Mouse (Mus musculus) midbrain, embryonic 11.5 days (tissue): Measurements from ENCODE around the gene Sec14l3. TPM values are rescaled to one million over a fixed set of nuclear protein-coding genes. Genes with fewer than 3 reads are reported as not detected.
A peak's percentile ranks its signal among the peaks of the same experiment; 100 is the strongest.

Experiments
- ATAC-seq: fragments of 200-750 bp; cut with Nextera tagmentation; 2 replicates; pipeline ENCODE4 v1.8.0; 2017; ENCODE audit warnings: moderate TSS enrichment, moderate library complexity; ENCODE audit not compliant: low FRiP score
- DNase-seq: peaks from one replicate; pipeline ENCODE4 v3.0.0; 2015; ENCODE audit warnings: low spot score; ENCODE audit errors: missing footprints
- H3K27ac ChIP-seq: fragments of 300-500 bp; sonication (generic); 2 replicates; pipeline ENCODE4 v1.5.1; 2014; ENCODE audit warnings: low read depth, low read length
- H3K27me3 ChIP-seq: fragments of 300-500 bp; sonication (generic); 2 replicates; pipeline ENCODE4 v1.6.1; 2014; ENCODE audit warnings: mild to moderate bottlenecking, low read length, moderate library complexity, mixed read lengths; ENCODE audit not compliant: control insufficient read depth, insufficient read depth
- H3K36me3 ChIP-seq: fragments of 300-500 bp; sonication (generic); 2 replicates; pipeline ENCODE4 v1.6.1; 2014; ENCODE audit warnings: mild to moderate bottlenecking, low read length, moderate library complexity, mixed read lengths; ENCODE audit not compliant: control insufficient read depth, insufficient read depth
- H3K4me1 ChIP-seq: fragments of 300-500 bp; sonication (generic); 2 replicates; pipeline ENCODE4 v1.6.1; 2014; ENCODE audit warnings: low read length; ENCODE audit not compliant: control insufficient read depth, insufficient read depth
- H3K4me2 ChIP-seq: fragments of 300-500 bp; sonication (generic); 2 replicates; pipeline ENCODE4 v1.6.1; 2014; ENCODE audit warnings: mild to moderate bottlenecking, moderate library complexity
- H3K4me3 ChIP-seq: fragments of 300-500 bp; sonication (generic); 2 replicates; pipeline ENCODE4 v1.5.1; 2014; ENCODE audit warnings: low read depth, low read length
- H3K9ac ChIP-seq: fragments of 300-500 bp; sonication (generic); 2 replicates; pipeline ENCODE4 v1.6.1; 2014; ENCODE audit warnings: low read length
- H3K9me3 ChIP-seq: fragments of 300-500 bp; sonication (generic); 2 replicates; pipeline ENCODE4 v1.6.1; 2016; ENCODE audit warnings: low read length; ENCODE audit not compliant: control insufficient read depth
- WGBS: fragments of 180-500 bp; shearing (Covaris S2); extraction: QIAGEN DNeasy Blood & Tissue Kit; methylation state at CpG from one replicate; pipeline ENCODE4 v1.1.7; 2014; 5-methylcytosine and 5-hydroxymethylcytosine counted together
- polyA plus RNA-seq: library from polyadenylated mRNA; unstranded; fragments of >200 nt; fragmentation: Nextera tagmentation; extraction: Ambion mirVana; gene quantifications from 2 replicates; pipeline ENCODE4 v1.2.1, GENCODE M21; 2014

Gene Sec14l3
- polyA plus RNA-seq, 1 experiment from 2014 or later = not detected

DNA sequence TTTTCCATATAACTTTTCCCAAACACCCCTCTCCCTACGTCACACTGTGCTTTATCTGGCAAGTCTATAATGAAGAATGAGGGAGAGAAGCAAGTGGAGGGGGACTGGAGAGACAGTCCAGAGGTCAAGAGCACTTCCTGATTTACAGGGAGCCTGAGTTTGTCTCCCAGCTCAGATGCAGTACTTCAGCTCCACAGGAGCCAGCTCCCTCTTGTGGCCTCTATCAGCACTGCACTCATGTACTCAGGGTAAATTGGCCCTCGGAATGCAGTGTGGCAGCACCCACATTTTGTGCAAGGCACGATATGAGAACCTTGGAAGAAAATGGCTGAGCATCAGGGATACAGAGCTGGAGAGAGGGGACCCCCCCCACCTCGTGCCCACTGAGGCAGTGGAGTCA lies 15.6 kb downstream of the Sec14l3 start:
- Histone ChIP-seq H3K36me3 (no peaks in the 10 kb centered on the region), H3K27me3 (no peaks in the 10 kb centered on the region), H3K4me1 (no peaks in the 10 kb centered on the region), H3K9ac (no peak overlapping the region), H3K4me2 (no peak overlapping the region), H3K27ac (no peak overlapping the region), H3K4me3 (no peak overlapping the region), H3K9me3 (no peaks in the 10 kb centered on the region)
- WGBS = 20% methylated on average over 4 of the region's 4 CpGs
- ATAC-seq = no peak
- DNase-seq = peak; percentile 91

DNA sequence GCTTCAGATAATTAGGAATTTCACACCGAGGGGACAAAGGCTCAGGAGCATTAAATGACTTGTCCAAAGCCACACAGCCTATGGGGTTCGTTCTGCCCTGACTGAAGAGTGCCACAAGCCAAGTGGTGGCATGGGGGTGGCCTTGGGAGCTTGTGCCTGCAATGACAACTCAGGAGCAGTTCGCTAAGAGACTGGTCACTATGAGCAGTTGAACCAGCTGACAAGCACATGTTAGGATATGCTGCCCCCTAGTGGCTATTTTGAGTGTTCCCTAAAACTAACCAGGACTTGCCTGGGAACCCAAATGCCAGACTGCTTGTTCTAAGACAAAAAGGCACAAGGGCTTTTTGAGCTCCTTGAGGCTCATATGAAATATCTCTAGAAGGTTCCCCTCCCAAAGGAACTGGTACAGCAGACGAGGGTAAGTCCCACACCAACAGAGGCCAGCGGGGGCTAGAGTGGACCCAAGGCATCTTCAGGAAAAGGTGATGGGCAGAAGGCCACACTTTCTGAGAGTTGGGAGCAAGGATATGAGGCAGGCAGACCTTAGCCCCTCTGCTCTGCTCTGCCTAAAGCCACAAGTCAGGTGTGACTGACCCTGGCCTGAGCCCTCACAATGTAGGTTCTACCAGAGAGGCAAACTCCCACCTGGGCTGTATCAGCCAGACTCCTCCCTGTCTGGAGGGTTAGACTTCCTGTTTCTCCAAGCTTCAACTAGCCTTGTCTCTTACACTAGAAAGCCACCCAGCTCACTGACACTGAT lies 18.9 kb downstream of the Sec14l3 start:
- 29% methylated on average over 5 of the region's 5 CpGs for WGBS
- Histone ChIP-seq H3K9ac (no peak overlapping the region), H3K9me3 (no peaks in the 10 kb centered on the region), H3K4me3 (no peak overlapping the region), H3K27ac (no peak overlapping the region), H3K4me1 (no peaks in the 10 kb centered on the region), H3K36me3 (no peaks in the 10 kb centered on the region), H3K4me2 (no peak overlapping the region), H3K27me3 (no peaks in the 10 kb centered on the region)
- DNase-seq = peak; percentile 95
- ATAC-seq = peak; percentile 50; the same call in 1 of the 2 replicates

DNA sequence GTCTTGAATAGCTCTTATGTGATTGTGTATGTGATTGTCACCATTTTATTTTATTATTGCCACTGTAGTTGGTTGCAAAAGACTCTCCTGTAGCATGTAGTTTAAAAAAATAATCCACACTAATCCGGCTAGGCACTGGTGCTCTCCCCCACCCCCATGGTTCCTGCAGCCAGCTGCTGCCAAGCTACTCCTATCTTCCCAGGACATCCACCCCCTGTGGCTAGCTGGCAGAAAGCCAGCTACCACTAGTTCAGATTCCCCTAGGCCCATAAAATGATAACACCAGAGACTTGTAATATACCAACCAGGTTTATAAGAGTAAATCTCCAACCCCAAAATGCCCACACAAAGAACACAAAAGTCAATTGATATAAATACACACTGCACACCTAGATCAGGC lies 21.6 kb downstream of the Sec14l3 start:
- Histone ChIP-seq H3K27ac (no peak overlapping the region), H3K36me3 (peaks cover 3% of the 10 kb centered on the region; the same call in 1 of the 2 replicates), H3K9ac (no peak overlapping the region), H3K27me3 (no peaks in the 10 kb centered on the region), H3K9me3 (no peaks in the 10 kb centered on the region), H3K4me2 (no peak overlapping the region), H3K4me3 (no peak overlapping the region), H3K4me1 (no peaks in the 10 kb centered on the region)
- 67% methylated on average over 1 of the region's 1 CpGs for WGBS
- DNase-seq = no peak
- no peak for ATAC-seq

DNA sequence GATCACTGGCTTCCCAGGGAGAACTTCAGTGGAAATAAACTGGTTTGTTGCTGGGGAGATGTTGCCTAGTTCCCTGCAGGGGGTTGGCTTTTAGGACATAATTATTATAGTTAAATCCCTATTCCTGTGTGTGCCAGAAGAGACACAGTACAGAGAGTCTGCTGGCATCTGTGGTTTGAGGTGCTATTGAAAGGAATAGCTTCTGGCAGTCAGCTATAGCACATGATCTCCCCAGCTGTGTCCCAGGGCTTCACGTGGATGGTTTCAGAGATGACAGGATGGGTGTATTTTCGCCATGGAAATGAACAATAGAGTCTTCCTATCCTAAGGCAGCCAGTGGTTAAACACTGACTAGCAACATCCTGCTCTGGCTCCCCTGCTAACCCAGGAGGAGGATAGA lies 22.6 kb downstream of the Sec14l3 start:
- DNase-seq (no peak), ATAC-seq (no peak)
- Histone ChIP-seq H3K36me3 (peaks cover 6% of the 10 kb centered on the region; the same call in 1 of the 2 replicates), H3K9me3 (no peaks in the 10 kb centered on the region), H3K4me2 (no peak overlapping the region), H3K9ac (no peak overlapping the region), H3K27ac (no peak overlapping the region), H3K4me1 (no peaks in the 10 kb centered on the region), H3K27me3 (no peaks in the 10 kb centered on the region), H3K4me3 (no peak overlapping the region)
- WGBS = 72% methylated on average over 2 of the region's 2 CpGs

DNA sequence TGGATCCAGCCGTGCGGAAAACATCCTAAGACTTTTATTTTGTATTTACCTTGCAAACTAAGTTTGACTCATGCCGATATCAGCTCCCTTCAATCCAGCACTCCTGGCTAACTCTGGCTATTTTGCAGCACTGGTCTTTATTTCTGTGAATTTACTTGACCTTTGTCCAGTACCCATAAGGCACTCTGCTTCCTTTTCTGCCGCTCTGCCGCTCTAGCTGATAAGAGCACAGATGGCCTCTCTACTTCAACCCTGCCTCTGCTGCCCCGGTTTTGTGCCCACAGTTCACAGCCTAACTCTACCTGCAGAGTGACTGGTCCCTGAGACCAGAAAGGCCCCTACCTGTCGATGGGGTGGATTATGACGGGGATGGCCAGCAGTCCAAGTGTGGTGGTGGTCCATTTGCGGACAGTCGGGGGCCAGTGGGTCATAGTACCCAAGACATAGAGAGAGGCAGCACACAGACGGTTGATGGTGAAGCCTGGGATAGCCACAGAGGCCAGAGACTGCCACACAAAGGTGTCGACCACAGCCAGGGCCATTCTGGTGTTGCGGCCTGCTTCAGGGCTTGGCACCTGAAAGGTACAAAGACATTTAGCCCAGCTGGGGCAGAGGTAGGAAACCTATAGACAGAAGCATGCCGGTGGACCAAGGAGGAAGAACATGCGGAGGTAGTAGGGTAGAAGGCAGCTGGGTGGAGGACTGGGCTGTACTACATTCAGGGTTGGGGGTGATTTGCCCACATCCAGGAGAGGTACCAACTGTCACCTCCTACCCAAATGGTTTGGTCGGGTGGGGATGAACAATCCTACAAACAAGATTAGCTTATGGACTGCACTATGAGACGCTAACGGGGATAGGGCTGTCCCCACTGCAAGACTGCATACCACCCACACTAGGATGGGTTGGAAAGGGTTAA lies 29.1 kb downstream of the Sec14l3 start:
- H3K9ac ChIP-seq = no peak overlapping the region
- peaks cover 6% of the 10 kb centered on the region; the same call in 1 of the 2 replicates for H3K36me3 ChIP-seq
- H3K4me3 ChIP-seq = no peak overlapping the region
- no peak overlapping the region for H3K27ac ChIP-seq
- H3K27me3 ChIP-seq = no peaks in the 10 kb centered on the region
- peaks cover 12% of the 10 kb centered on the region for H3K4me1 ChIP-seq
- WGBS = 86% methylated on average over 18 of the region's 18 CpGs
- H3K9me3 ChIP-seq = no peaks in the 10 kb centered on the region
- ATAC-seq (no peak), DNase-seq (no peak)
- no peak overlapping the region for H3K4me2 ChIP-seq

DNA sequence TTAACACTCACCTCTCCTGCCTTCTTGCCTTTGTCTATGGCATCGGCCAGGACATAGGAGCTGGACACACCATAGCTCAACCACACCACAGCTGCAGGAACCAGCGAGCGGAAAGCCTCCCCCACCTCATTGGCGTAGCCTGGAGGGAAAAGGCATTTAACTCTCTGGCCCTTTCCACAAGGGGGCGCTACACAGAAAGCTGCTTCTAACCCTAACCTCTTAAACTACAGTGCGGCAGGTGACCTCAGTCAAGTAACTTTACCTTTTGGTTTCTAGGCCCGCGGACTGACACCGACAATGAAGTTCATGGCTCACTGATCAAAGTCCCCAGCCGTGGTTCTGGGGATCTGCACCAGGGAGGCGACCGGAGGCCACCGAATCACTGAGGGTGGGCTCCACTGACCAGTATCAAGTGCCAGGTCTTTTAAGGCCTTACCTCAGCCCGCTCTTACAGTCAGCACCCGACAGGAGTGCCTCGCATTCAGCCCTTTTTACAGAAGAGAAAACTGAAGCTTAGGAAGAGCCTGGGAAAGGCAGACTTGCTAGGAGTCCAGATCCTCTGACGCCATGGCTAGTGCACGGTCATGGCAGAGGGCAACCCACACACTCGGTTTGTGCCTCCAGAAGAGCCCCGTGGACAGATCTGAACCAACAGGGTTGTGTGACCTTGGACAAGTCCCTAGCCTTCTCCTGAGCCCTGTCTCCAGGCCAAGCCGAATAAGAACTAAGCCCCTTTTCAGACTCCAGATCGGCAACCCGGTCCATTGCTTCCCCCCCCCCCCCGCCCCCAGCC lies 29.9 kb downstream of the Sec14l3 start:
- DNase-seq (peak; percentile 94), ATAC-seq (peak; percentile 1; the same call in 1 of the 2 replicates)
- peaks cover 12% of the 10 kb centered on the region for H3K4me1 ChIP-seq
- H3K9ac ChIP-seq = peak overlapping the region; percentile 63
- H3K27ac ChIP-seq = no peak overlapping the region
- peak overlapping the region; percentile 57 for H3K4me2 ChIP-seq
- H3K9me3 ChIP-seq = no peaks in the 10 kb centered on the region
- WGBS = 6% methylated on average over 23 of the region's 24 CpGs
- peak overlapping the region; percentile 53 for H3K4me3 ChIP-seq
- H3K27me3 ChIP-seq = no peaks in the 10 kb centered on the region
- peaks cover 6% of the 10 kb centered on the region; the same call in 1 of the 2 replicates for H3K36me3 ChIP-seq

DNA sequence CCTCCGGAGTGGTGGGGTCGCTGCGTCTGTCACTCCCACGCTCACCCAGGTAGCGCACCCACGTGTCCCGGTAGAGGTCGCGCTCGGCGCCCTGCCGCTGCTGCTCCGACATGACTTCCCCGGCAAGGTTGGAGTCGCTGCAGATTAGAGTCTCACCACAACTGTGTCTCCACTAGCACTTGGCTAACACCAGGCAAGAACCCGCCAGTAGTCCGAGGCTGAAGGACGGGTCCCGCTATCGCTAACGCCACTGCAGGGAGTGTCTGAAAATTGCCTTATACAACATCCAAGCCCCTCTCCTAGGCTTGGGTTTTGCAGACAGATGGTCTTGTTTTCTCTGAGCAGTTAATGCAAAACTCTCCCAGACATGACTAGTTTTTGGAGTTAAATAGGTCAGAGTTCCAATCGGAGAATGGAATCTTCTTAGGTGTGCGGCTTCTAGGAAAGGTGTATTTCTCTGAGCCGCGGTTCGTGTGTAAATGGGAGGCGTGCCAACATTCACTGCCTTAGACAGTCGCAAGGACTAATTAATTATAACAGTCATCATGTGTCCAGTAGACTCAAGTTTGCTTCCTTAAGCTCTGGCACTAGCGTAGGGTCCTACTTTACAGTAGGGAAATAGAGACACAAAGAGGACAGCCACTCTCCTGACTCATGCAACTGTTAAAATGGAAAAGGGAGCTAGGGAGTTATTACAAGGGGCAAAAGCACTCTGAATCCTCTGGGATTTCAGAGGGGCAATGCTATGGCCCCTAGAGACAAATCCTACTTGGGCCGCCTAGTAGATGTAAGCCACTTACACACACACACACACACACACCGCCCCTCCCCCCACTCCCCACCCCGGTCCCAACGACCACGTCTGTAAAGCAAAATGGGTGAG lies 30.8 kb downstream of the Sec14l3 start, which contains the start of gene Mtfp1:
Gene Mtfp1, minus strand, starts transcription at position 275 of the 883 bp plus-strand sequence.
- 8% methylated on average over 34 of the region's 34 CpGs for WGBS
- H3K36me3 ChIP-seq = peaks cover 6% of the 10 kb centered on the region; the same call in 1 of the 2 replicates
- H3K27me3 ChIP-seq = no peaks in the 10 kb centered on the region

More for the DNA sequence above, 30.8 kb downstream of the Sec14l3 start, which contains the start of gene Mtfp1:
- Histone ChIP-seq H3K4me2 (peak within 1 kb of the TSS; percentile 57), H3K4me1 (peaks cover 12% of the 10 kb centered on the region), H3K9me3 (no peaks in the 10 kb centered on the region), H3K9ac (peak within 1 kb of the TSS; percentile 63), H3K4me3 (peak within 1 kb of the TSS; percentile 53), H3K27ac (peak within 1 kb of the TSS; percentile 62)
- ATAC-seq = peak; percentile 19; the same call in 1 of the 2 replicates
- DNase-seq = peak; percentile 92
